Mouse (Mus musculus) ES-Bruce4 (cell line): ENCODE results near the gene Rps2. TPM values are rescaled to one million over a fixed set of nuclear protein-coding genes. Genes with fewer than 3 reads are reported as not detected.
A peak's percentile ranks its signal among the peaks of the same experiment; 100 is the strongest.

ENCODE experiments used
- H3K27ac ChIP-seq: 2 replicates; pipeline ENCODE4 v1.5.1; 2012; ENCODE audit warnings: low read length, inconsistent platforms; ENCODE audit not compliant: insufficient read depth
- H3K27me3 ChIP-seq: 2 replicates; pipeline ENCODE4 v1.6.1; 2012; ENCODE audit warnings: mild to moderate bottlenecking, low read length, inconsistent platforms; ENCODE audit not compliant: control insufficient read depth, poor library complexity, insufficient read depth, severe bottlenecking
- H3K36me3 ChIP-seq: 2 replicates; pipeline ENCODE4 v1.6.1; 2012; ENCODE audit warnings: inconsistent platforms, mild to moderate bottlenecking, low read length, moderate library complexity; ENCODE audit not compliant: control insufficient read depth, poor library complexity, insufficient read depth, severe bottlenecking
- H3K4me1 ChIP-seq: one replicate; pipeline ENCODE4 v1.8.1; 2011; ENCODE audit warnings: low read length; ENCODE audit not compliant: control insufficient read depth, insufficient read depth
- H3K4me3 ChIP-seq: 2 replicates; pipeline ENCODE4 v1.5.1; 2011; ENCODE audit warnings: low read depth, mild to moderate bottlenecking, low read length
- H3K9ac ChIP-seq: 2 replicates; pipeline ENCODE4 v1.6.1; 2012; ENCODE audit warnings: low read depth, mild to moderate bottlenecking, inconsistent platforms; ENCODE audit not compliant: poor library complexity, severe bottlenecking
- H3K9me3 ChIP-seq: replicated peaks from 2 replicates; pipeline ENCODE4 v1.6.1; 2012; ENCODE audit warnings: mild to moderate bottlenecking, low read length, inconsistent platforms; ENCODE audit not compliant: control insufficient read depth, poor library complexity, insufficient read depth, severe bottlenecking
- CTCF ChIP-seq: IDR thresholded peaks from one replicate; pipeline ENCODE4 v1.8.1; 2011; ENCODE audit warnings: low read depth, low read length
- EP300 ChIP-seq: IDR thresholded peaks from 2 replicates; pipeline ENCODE4 v1.6.1; 2011; ENCODE audit warnings: low read depth, low read length; ENCODE audit not compliant: insufficient read depth
- POLR2A ChIP-seq: IDR thresholded peaks from one replicate; pipeline ENCODE4 v1.8.1; 2011; ENCODE audit warnings: low read length; ENCODE audit not compliant: insufficient read depth
- polyA plus RNA-seq: library from polyadenylated mRNA; stranded (reverse); fragments of >200 nt; gene quantifications from 2 replicates; pipeline ENCODE4 v1.2.4, GENCODE M21; 2011; ENCODE audit warnings: low read depth; ENCODE audit not compliant: missing spikeins, insufficient read depth, insufficient read length

The Rps2 gene
- polyA plus RNA-seq, 1 experiment, result 1,670 TPM

- Histone ChIP-seq H3K9ac (peak overlapping the region; percentile 30; the same call in 1 of the 2 replicates), H3K27me3 (no peaks in the 10 kb centered on the region), H3K4me3 (peak overlapping the region; percentile 31; the same call in 1 of the 2 replicates)
These were observed 10.3 kb downstream of the Rps2 start for GRCm38 (mm10) chr17:24728184-24728583.

GRCm38 (mm10) chr17:24729067-24729466, 11.2 kb downstream of the Rps2 start:
- Histone ChIP-seq H3K4me3 (no peak overlapping the region), H3K9ac (no peak overlapping the region), H3K9me3 (no peaks in the 10 kb centered on the region), H3K27me3 (no peaks in the 10 kb centered on the region), H3K27ac (no peak overlapping the region), H3K4me1 (peaks cover 2% of the 10 kb centered on the region), H3K36me3 (no peaks in the 10 kb centered on the region)
- TF ChIP-seq POLR2A (no peak), CTCF (no peak), EP300 (no peak)

More at GRCm38 (mm10) chr17:24728184-24728583, 10.3 kb downstream of the Rps2 start:
- Histone ChIP-seq H3K4me1 (peaks cover 2% of the 10 kb centered on the region), H3K9me3 (no peaks in the 10 kb centered on the region), H3K36me3 (no peaks in the 10 kb centered on the region), H3K27ac (no peak overlapping the region)
- TF ChIP-seq POLR2A (no peak), CTCF (no peak), EP300 (no peak)

- Histone ChIP-seq H3K36me3 (no peaks in the 10 kb centered on the region), H3K4me3 (no peak overlapping the region), H3K27ac (no peak overlapping the region), H3K4me1 (peaks cover 2% of the 10 kb centered on the region), H3K27me3 (no peaks in the 10 kb centered on the region), H3K9me3 (no peaks in the 10 kb centered on the region), H3K9ac (no peak overlapping the region)
- TF ChIP-seq EP300 (no peak), POLR2A (no peak), CTCF (no peak)
These were observed 12.9 kb downstream of the Rps2 start for GRCm38 (mm10) chr17:24730787-24731186.

GRCm38 (mm10) chr17:24732233-24732935, 14.5 kb downstream of the Rps2 start:
- H3K27ac ChIP-seq, result no peak overlapping the region
- H3K9me3 ChIP-seq, result no peaks in the 10 kb centered on the region
- TF ChIP-seq EP300, result no peak
- no peak for TF ChIP-seq POLR2A
- no peak for TF ChIP-seq CTCF
- H3K4me3 ChIP-seq, result no peak overlapping the region
- no peak overlapping the region for H3K9ac ChIP-seq
- no peaks in the 10 kb centered on the region for H3K27me3 ChIP-seq
- no peaks in the 10 kb centered on the region for H3K36me3 ChIP-seq
- peaks cover 2% of the 10 kb centered on the region for H3K4me1 ChIP-seq

- H3K27me3 ChIP-seq, result no peaks in the 10 kb centered on the region
- H3K9ac ChIP-seq, result no peak overlapping the region
- no peak overlapping the region for H3K4me3 ChIP-seq
- no peak overlapping the region for H3K27ac ChIP-seq
- H3K4me1 ChIP-seq, result peaks cover 2% of the 10 kb centered on the region
- H3K9me3 ChIP-seq, result no peaks in the 10 kb centered on the region
- H3K36me3 ChIP-seq, result no peaks in the 10 kb centered on the region
- no peak for TF ChIP-seq POLR2A
- no peak for TF ChIP-seq EP300
- no peak for TF ChIP-seq CTCF
These were observed 15.6 kb downstream of the Rps2 start for GRCm38 (mm10) chr17:24733434-24734050.

- no peaks in the 10 kb centered on the region for H3K9me3 ChIP-seq
- H3K9ac ChIP-seq, result no peak overlapping the region
- TF ChIP-seq EP300 (no peak), CTCF (no peak), POLR2A (no peak)
- no peak overlapping the region for H3K27ac ChIP-seq
- no peak overlapping the region for H3K4me3 ChIP-seq
- no peaks in the 10 kb centered on the region for H3K27me3 ChIP-seq
- H3K4me1 ChIP-seq, result peaks cover 2% of the 10 kb centered on the region
- no peaks in the 10 kb centered on the region for H3K36me3 ChIP-seq
These were observed 16.6 kb downstream of the Rps2 start for GRCm38 (mm10) chr17:24734513-24734912.
